Mouse (Mus musculus) cortical plate, adult 2 months (tissue): ENCODE results near the gene Traf3ip3.

Experiments used
- CTCF ChIP-seq: fragments of 200-500 bp; IDR thresholded peaks from 2 replicates; pipeline ENCODE4 v1.5.1; 2011; ENCODE audit warnings: mild to moderate bottlenecking, control low read depth, low read length; ENCODE audit not compliant: insufficient read depth; ENCODE audit errors: extremely low read depth
- POLR2A ChIP-seq: fragments of 200-500 bp; IDR thresholded peaks from 2 replicates; pipeline ENCODE4 v1.6.1; 2011; ENCODE audit warnings: mild to moderate bottlenecking, low read length, control low read depth; ENCODE audit not compliant: insufficient read depth; ENCODE audit errors: extremely low read depth

DNA sequence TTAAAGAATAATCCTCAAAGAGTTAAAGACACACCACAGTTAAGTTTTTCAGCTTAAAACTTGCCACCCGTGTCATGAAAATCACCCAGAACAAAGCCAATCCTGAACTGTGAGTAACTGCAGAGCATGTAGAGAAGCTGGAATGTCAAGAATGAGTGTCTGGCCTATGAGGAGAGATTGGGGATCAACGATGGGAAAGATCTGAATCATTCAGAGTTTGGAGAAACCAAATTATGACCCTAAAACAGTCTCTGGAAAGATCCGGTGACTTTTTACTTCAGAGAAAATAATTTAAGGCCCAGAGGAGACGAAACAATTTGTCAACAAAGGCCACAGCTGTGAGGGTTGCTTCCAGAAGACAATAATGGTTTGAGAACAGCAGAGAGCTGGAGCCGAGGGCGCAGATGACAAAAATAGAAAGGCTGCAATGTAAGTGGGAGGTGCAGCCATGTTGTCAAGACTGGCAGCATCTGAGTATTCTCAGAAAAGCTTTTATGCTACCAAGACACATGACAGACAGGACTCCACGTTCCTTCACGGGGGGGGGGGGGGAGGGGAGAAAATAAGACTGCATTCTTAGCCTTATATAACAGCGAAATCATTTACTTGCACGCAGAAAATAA, 42.2 kb upstream of the Traf3ip3 start:
- no peak for TF ChIP-seq CTCF
- TF ChIP-seq POLR2A: no peak
